Mouse (Mus musculus) embryonic fibroblast, embryonic 13.5 days (primary cell): ENCODE measurements around the gene Chst12. TPM values are rescaled to one million over a fixed set of nuclear protein-coding genes. Genes with fewer than 3 reads are reported as not detected.

Experiments
- H3K27ac ChIP-seq: 2 replicates; pipeline ENCODE4 v1.5.1; 2012; ENCODE audit warnings: low read length, control low read depth, inconsistent platforms; ENCODE audit not compliant: insufficient read depth
- H3K4me1 ChIP-seq: 2 replicates; pipeline ENCODE4 v1.6.1; 2011; ENCODE audit warnings: low read length; ENCODE audit not compliant: control insufficient read depth, insufficient read depth
- H3K4me3 ChIP-seq: 2 replicates; pipeline ENCODE4 v1.5.1; 2011; ENCODE audit warnings: mild to moderate bottlenecking, control low read depth, low read length; ENCODE audit not compliant: insufficient read depth
- CTCF ChIP-seq: IDR thresholded peaks from 2 replicates; pipeline ENCODE4 v1.5.1; 2011; ENCODE audit warnings: mild to moderate bottlenecking, control low read depth, low read length, moderate library complexity, borderline replicate concordance; ENCODE audit not compliant: insufficient read depth
- POLR2A ChIP-seq: IDR thresholded peaks from 2 replicates; pipeline ENCODE4 v1.6.1; 2011; ENCODE audit warnings: low read depth, mild to moderate bottlenecking, control low read depth, low read length, moderate library complexity
- polyA plus RNA-seq: library from polyadenylated mRNA; stranded (reverse); fragments of >200 nt; gene quantifications from 2 replicates; pipeline ENCODE4 v1.2.4, GENCODE M21; 2011; ENCODE audit warnings: low read depth; ENCODE audit not compliant: missing spikeins, insufficient read length

Chst12 gene
- polyA plus RNA-seq, 1 experiment = 31.6 TPM

DNA sequence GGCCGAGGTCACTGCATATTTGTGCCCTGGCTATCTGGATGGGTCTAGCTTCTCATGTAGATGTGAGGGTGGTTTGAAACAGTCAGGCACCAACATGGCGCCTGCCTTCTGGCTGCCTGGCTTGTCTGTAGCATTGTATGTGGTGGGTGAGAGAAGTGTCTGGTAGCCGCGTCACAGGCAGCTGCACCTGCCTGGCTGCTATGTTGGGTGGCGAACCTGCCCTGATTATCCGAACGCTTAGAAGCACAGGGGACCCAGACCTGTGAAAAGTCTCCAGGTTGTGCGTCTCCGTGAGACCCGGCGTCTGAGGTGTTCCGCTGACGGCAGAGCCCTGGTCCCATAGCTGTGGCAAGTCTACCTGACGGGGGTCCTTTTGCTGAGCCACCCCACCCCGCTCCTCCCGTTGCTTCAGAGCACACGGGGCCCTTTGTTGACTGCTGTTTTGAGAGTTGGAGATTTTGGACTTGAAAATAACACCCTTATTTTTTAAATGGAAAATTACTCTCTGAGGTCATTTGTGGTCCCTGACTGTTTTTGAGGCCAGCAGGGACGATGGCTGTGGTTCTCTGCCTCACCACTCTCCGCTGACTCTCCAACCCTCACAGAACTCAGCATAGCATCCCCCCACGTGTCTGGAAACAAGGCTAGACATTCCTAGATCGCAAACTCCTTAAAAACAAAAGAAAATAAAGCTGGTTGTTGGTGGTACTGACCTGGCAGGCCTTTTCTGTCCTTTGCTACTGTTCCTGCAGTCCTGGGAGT, 12.0 kb downstream of the Chst12 start:
- Histone ChIP-seq H3K4me1 (peaks cover 14% of the 10 kb centered on the region), H3K4me3 (no peak overlapping the region), H3K27ac (peak overlapping the region; percentile 39)
- TF ChIP-seq POLR2A (no peak), CTCF (no peak)

DNA sequence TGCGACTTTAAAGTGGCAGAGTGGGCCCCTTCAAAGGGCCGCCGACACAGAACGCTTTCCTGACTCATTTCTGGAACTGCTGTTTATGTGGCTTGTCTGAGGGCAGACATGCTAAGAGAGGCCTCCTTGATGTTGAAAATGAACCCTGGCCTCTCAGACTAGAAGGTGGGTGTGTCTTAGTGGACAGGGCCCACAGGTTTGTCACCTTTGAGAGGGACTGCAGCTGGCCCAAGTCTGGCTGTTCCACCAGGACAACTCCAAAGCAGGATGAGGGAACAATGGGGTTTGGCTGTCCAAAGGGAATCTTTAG, 12.5 kb downstream of the Chst12 start:
- no peak for TF ChIP-seq POLR2A
- TF ChIP-seq CTCF = no peak

GRCm38 (mm10) chr5:140521196-140521595, 15.8 kb downstream of the Chst12 start:
- TF ChIP-seq CTCF (no peak), POLR2A (no peak)
- peaks cover 4% of the 10 kb centered on the region; the same call in 1 of the 2 replicates for H3K4me1 ChIP-seq
- peak overlapping the region; percentile 55 for H3K27ac ChIP-seq
- no peak overlapping the region for H3K4me3 ChIP-seq

More for the DNA sequence above, 12.5 kb downstream of the Chst12 start:
- no peak overlapping the region for H3K4me3 ChIP-seq
- peaks cover 14% of the 10 kb centered on the region for H3K4me1 ChIP-seq
- H3K27ac ChIP-seq = peak overlapping the region; percentile 39

DNA sequence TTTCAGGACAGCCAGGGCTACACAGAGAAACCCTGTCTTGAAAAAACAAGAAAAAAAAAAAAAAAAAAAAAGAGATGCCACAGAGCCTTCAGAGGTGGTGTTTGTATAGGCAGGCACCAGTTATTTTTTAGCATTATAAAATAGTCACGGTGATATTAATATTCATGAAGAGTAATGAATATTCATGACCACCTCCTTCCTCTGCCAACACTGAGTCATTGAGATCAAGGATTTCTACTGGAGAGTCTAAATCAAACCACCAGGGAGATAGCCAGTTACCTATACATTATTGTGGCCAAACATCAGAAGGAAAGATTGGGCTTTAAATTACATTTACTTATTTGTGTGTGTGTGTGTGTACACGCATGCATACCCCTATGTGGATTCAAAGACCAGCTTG, 21.4 kb downstream of the Chst12 start:
- H3K4me3 ChIP-seq = no peak overlapping the region
- TF ChIP-seq POLR2A = no peak
- TF ChIP-seq CTCF = no peak
- no peaks in the 10 kb centered on the region for H3K4me1 ChIP-seq
- no peak overlapping the region for H3K27ac ChIP-seq

DNA sequence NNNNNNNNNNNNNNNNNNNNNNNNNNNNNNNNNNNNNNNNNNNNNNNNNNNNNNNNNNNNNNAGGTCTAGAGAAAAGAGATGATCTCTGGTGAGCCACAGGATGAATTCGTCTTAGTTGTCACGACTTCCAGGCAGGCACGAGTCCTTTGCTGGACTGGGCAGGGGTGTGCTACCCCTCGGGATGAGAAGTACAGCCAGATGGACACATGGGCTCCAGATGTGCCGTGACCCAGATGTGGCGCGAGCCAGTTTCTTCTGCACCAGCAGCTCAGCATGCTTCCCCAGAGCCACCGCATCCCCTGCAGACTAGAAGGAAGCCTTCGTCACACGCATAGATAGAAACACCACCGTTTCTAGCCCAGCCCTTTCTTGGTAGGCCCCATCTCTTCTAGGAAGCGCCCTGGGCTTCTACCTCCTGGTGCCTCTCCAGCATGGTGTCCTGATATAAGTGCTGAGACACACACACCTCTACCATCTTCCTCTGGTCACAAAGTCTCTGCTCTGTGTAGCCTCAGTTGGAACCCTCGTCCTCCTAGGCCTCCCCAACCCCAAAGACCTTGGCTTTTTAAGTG, 32.8 kb downstream of the Chst12 start:
- no peak overlapping the region for H3K4me3 ChIP-seq
- no peaks in the 10 kb centered on the region for H3K4me1 ChIP-seq
- TF ChIP-seq CTCF = no peak
- TF ChIP-seq POLR2A = no peak
- no peak overlapping the region for H3K27ac ChIP-seq

DNA sequence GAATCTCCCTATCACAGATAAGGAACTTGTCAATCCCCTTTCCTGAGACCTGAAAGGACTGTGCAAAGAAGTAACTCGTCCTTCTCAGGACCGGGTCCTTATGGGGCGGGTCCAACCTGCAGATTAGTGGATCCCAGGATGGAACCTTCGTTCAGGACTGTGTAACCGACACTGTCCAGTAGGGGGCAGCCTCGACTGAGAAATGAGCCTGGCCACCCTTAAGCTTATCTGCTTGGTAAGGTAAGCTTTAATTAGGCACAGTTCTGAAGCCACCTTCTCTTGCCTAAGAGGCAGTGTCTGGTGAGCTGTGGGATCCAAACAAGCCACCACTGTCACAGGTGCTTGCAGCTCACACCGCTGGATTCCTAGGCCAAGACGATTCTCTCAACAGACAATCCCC, 34.8 kb downstream of the Chst12 start:
- H3K27ac ChIP-seq = no peak overlapping the region
- TF ChIP-seq POLR2A = no peak
- peak; percentile 90 for TF ChIP-seq CTCF
- H3K4me3 ChIP-seq = no peak overlapping the region
- no peaks in the 10 kb centered on the region for H3K4me1 ChIP-seq

- H3K27ac ChIP-seq = no peak overlapping the region
- TF ChIP-seq CTCF = no peak
- TF ChIP-seq POLR2A = no peak
- H3K4me3 ChIP-seq = no peak overlapping the region
- no peaks in the 10 kb centered on the region for H3K4me1 ChIP-seq
Observed at GRCm38 (mm10) chr5:140542811-140543575, 37.6 kb downstream of the Chst12 start.

DNA sequence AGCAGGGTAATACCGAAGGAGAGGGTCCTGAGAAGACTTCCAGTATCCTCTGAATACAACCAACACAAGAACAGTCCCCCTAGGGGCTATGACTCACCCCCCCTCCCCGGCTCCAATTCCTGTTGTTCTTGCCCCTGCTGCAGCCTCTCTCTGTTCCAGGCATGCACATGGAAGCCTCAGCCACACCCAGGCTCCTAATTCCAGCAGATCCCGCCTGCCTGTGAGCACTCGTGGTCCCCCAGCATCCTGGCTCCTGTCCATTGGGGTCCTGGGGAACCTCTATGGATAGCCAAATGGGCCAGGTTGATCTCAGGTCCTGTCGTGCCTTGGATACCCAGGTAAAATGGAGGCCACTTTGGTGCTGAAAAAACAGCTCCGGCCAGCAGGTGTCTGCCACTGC, 40.3 kb downstream of the Chst12 start:
- H3K4me3 ChIP-seq = no peak overlapping the region
- H3K27ac ChIP-seq = no peak overlapping the region
- TF ChIP-seq POLR2A (no peak), CTCF (no peak)
- no peaks in the 10 kb centered on the region; the same call in 1 of the 2 replicates for H3K4me1 ChIP-seq

- H3K27ac ChIP-seq = no peak overlapping the region
- H3K4me1 ChIP-seq = no peaks in the 10 kb centered on the region; the same call in 1 of the 2 replicates
- no peak for TF ChIP-seq POLR2A
- no peak for TF ChIP-seq CTCF
- H3K4me3 ChIP-seq = no peak overlapping the region
Observed at GRCm38 (mm10) chr5:140546332-140546731, 41.0 kb downstream of the Chst12 start.

- Histone ChIP-seq H3K27ac (no peak overlapping the region), H3K4me3 (no peak overlapping the region), H3K4me1 (no peaks in the 10 kb centered on the region; the same call in 1 of the 2 replicates)
- TF ChIP-seq POLR2A (no peak), CTCF (no peak)
Observed at GRCm38 (mm10) chr5:140549306-140550047, 44.1 kb downstream of the Chst12 start.
